Mouse (Mus musculus): ENCODE measurements at regions not wholly inside any gene's neighbourhood (a gene's known extent, or its start where the extent isn't known, plus 50 kb on each side); places are given as distances from the start of the nearest gene placed in this dataset.
A peak's percentile ranks its signal among the peaks of the same experiment; 100 is the strongest.

- Histone ChIP-seq H3K27ac (replicated peaks) (no peak overlapping the region), H3K4me3 (no peak overlapping the region), H3K36me3 (no peaks in the 10 kb centered on the region), H3K9me3 (replicated peaks) (no peaks in the 10 kb centered on the region), H3K4me1 (no peaks in the 10 kb centered on the region), H3K27me3 (ENCODE audit: low read depth, poor library complexity, severe bottlenecking) (peaks cover 14% of the 10 kb centered on the region; the same call in 1 of the 2 replicates)
- DNase-seq (ENCODE audit: low spot score) = no peak
- 87% methylated on average over 17 of the region's 17 CpGs for WGBS
Observed at GRCm38 (mm10) chr13:112213652-112214081, 74.6 kb upstream of the Ankrd55 start.

GRCm38 (mm10) chr13:112216084-112216483 lies 72.2 kb upstream of the Ankrd55 start:
- peaks cover 12% of the 10 kb centered on the region; the same call in 1 of the 2 replicates for H3K27me3 ChIP-seq (ENCODE audit: low read depth, poor library complexity, severe bottlenecking)
- no peaks in the 10 kb centered on the region for H3K9me3 ChIP-seq (replicated peaks)
- DNase-seq (ENCODE audit: low spot score) = no peak
- H3K4me1 ChIP-seq = no peaks in the 10 kb centered on the region
- WGBS = 97% methylated on average over 14 of the region's 14 CpGs
- no peak overlapping the region for H3K4me3 ChIP-seq
- H3K36me3 ChIP-seq = no peaks in the 10 kb centered on the region
- no peak overlapping the region for H3K27ac ChIP-seq (replicated peaks)

GRCm38 (mm10) chr13:112218389-112218788 lies 69.9 kb upstream of the Ankrd55 start:
- H3K27ac ChIP-seq (replicated peaks) = no peak overlapping the region
- H3K9me3 ChIP-seq (replicated peaks) = no peaks in the 10 kb centered on the region
- no peak for DNase-seq (ENCODE audit: low spot score)
- no peak overlapping the region for H3K4me3 ChIP-seq
- H3K27me3 ChIP-seq (ENCODE audit: low read depth, poor library complexity, severe bottlenecking) = no peaks in the 10 kb centered on the region
- 68% methylated on average over 5 of the region's 5 CpGs for WGBS
- no peaks in the 10 kb centered on the region for H3K4me1 ChIP-seq
- no peaks in the 10 kb centered on the region for H3K36me3 ChIP-seq

- Histone ChIP-seq H3K36me3 (no peaks in the 10 kb centered on the region), H3K27me3 (ENCODE audit: low read depth, poor library complexity, severe bottlenecking) (no peaks in the 10 kb centered on the region), H3K9me3 (replicated peaks) (no peaks in the 10 kb centered on the region), H3K4me3 (no peak overlapping the region), H3K27ac (replicated peaks) (no peak overlapping the region), H3K4me1 (no peaks in the 10 kb centered on the region)
- 86% methylated on average over 8 of the region's 8 CpGs for WGBS
- DNase-seq (ENCODE audit: low spot score) = no peak
Observed at GRCm38 (mm10) chr13:112220184-112220583, 68.1 kb upstream of the Ankrd55 start.

- Histone ChIP-seq H3K4me1 (no peaks in the 10 kb centered on the region), H3K36me3 (no peaks in the 10 kb centered on the region), H3K4me3 (no peak overlapping the region), H3K27ac (replicated peaks) (no peak overlapping the region), H3K27me3 (ENCODE audit: low read depth, poor library complexity, severe bottlenecking) (no peaks in the 10 kb centered on the region), H3K9me3 (replicated peaks) (no peaks in the 10 kb centered on the region)
- 82% methylated on average over 2 of the region's 2 CpGs for WGBS
- DNase-seq (ENCODE audit: low spot score) = no peak
Observed at GRCm38 (mm10) chr13:112223616-112224015, 64.6 kb upstream of the Ankrd55 start.

- no peak for DNase-seq (ENCODE audit: low spot score)
- Histone ChIP-seq H3K9me3 (replicated peaks) (no peaks in the 10 kb centered on the region), H3K27ac (replicated peaks) (no peak overlapping the region), H3K27me3 (ENCODE audit: low read depth, poor library complexity, severe bottlenecking) (0 out of 2 replicates have a peak, but pooled peaks cover 7% of the 10 kb centered on the region), H3K36me3 (no peaks in the 10 kb centered on the region), H3K4me3 (no peak overlapping the region), H3K4me1 (peaks cover 5% of the 10 kb centered on the region; the same call in 1 of the 2 replicates)
- 86% methylated on average over 13 of the region's 13 CpGs for WGBS
Observed at GRCm38 (mm10) chr13:112227766-112228165, 60.5 kb upstream of the Ankrd55 start.

- Histone ChIP-seq H3K36me3 (no peaks in the 10 kb centered on the region), H3K9me3 (replicated peaks) (no peaks in the 10 kb centered on the region), H3K27ac (replicated peaks) (no peak overlapping the region), H3K27me3 (ENCODE audit: low read depth, poor library complexity, severe bottlenecking) (0 out of 2 replicates have a peak, but pooled peaks cover 13% of the 10 kb centered on the region), H3K4me3 (no peak overlapping the region), H3K4me1 (peaks cover 5% of the 10 kb centered on the region; the same call in 1 of the 2 replicates)
- 87% methylated on average over 4 of the region's 4 CpGs for WGBS
- DNase-seq (ENCODE audit: low spot score) = no peak
Observed at GRCm38 (mm10) chr13:112228846-112229245, 59.4 kb upstream of the Ankrd55 start.

GRCm38 (mm10) chr13:112230176-112230575 lies 58.1 kb upstream of the Ankrd55 start:
- 69% methylated on average over 3 of the region's 3 CpGs for WGBS
- H3K27ac ChIP-seq (replicated peaks) = no peak overlapping the region
- DNase-seq (ENCODE audit: low spot score) = no peak
- H3K36me3 ChIP-seq = no peaks in the 10 kb centered on the region
- 0 out of 2 replicates have a peak, but pooled peaks cover 9% of the 10 kb centered on the region for H3K9me3 ChIP-seq (replicated peaks)
- peaks cover 5% of the 10 kb centered on the region; the same call in 1 of the 2 replicates for H3K4me1 ChIP-seq
- 0 out of 2 replicates have a peak, but pooled peaks cover 13% of the 10 kb centered on the region for H3K27me3 ChIP-seq (ENCODE audit: low read depth, poor library complexity, severe bottlenecking)
- no peak overlapping the region for H3K4me3 ChIP-seq

GRCm38 (mm10) chr13:112234695-112235094 lies 53.6 kb upstream of the Ankrd55 start:
- WGBS = 86% methylated on average over 6 of the region's 6 CpGs
- H3K27me3 ChIP-seq (ENCODE audit: low read depth, poor library complexity, severe bottlenecking) = peaks cover 53% of the 10 kb centered on the region
- 0 out of 2 replicates have a peak, but pooled peaks cover 11% of the 10 kb centered on the region for H3K9me3 ChIP-seq (replicated peaks)
- H3K4me1 ChIP-seq = peaks cover 17% of the 10 kb centered on the region
- no peak overlapping the region for H3K27ac ChIP-seq (replicated peaks)
- no peak overlapping the region for H3K4me3 ChIP-seq
- no peaks in the 10 kb centered on the region for H3K36me3 ChIP-seq
- no peak for DNase-seq (ENCODE audit: low spot score)

- WGBS = 73% methylated on average over 6 of the region's 6 CpGs
- Histone ChIP-seq H3K4me1 (peaks cover 23% of the 10 kb centered on the region), H3K27ac (replicated peaks) (no peak overlapping the region), H3K9me3 (replicated peaks) (0 out of 2 replicates have a peak, but pooled peaks cover 11% of the 10 kb centered on the region), H3K36me3 (no peaks in the 10 kb centered on the region), H3K27me3 (ENCODE audit: low read depth, poor library complexity, severe bottlenecking) (peaks cover 64% of the 10 kb centered on the region), H3K4me3 (no peak overlapping the region)
- DNase-seq (ENCODE audit: low spot score) = no peak
Observed at GRCm38 (mm10) chr13:112236956-112237355, 51.3 kb upstream of the Ankrd55 start.

GRCm38 (mm10) chr13:112237377-112237776 lies 50.9 kb upstream of the Ankrd55 start:
- Histone ChIP-seq H3K4me3 (no peak overlapping the region), H3K36me3 (no peaks in the 10 kb centered on the region), H3K9me3 (replicated peaks) (0 out of 2 replicates have a peak, but pooled peaks cover 11% of the 10 kb centered on the region), H3K4me1 (peaks cover 26% of the 10 kb centered on the region), H3K27me3 (ENCODE audit: low read depth, poor library complexity, severe bottlenecking) (peaks cover 66% of the 10 kb centered on the region), H3K27ac (replicated peaks) (no peak overlapping the region)
- no peak for DNase-seq (ENCODE audit: low spot score)
- WGBS = 76% methylated on average over 5 of the region's 5 CpGs

- 68% methylated on average over 4 of the region's 4 CpGs for WGBS
- H3K27ac ChIP-seq (replicated peaks) = 0 out of 2 replicates have a peak overlapping the region, but pooled peaks have one; percentile 9
Observed at GRCm38 (mm10) chr13:112237917-112238316, 50.3 kb upstream of the Ankrd55 start.

More at GRCm38 (mm10) chr13:112237917-112238316, 50.3 kb upstream of the Ankrd55 start:
- Histone ChIP-seq H3K4me1 (peaks cover 26% of the 10 kb centered on the region), H3K36me3 (no peaks in the 10 kb centered on the region), H3K27me3 (ENCODE audit: low read depth, poor library complexity, severe bottlenecking) (peaks cover 68% of the 10 kb centered on the region), H3K4me3 (no peak overlapping the region), H3K9me3 (replicated peaks) (0 out of 2 replicates have a peak, but pooled peaks cover 11% of the 10 kb centered on the region)
- no peak for DNase-seq (ENCODE audit: low spot score)

Measured in midbrain, embryonic 10.5 days (tissue).